Mouse (Mus musculus) limb, embryonic 14.5 days (tissue): ENCODE results near the gene Doc2b. TPM values are rescaled to one million over a fixed set of nuclear protein-coding genes. Genes with fewer than 3 reads are reported as not detected.

Experiments
- ATAC-seq: fragments of 200-750 bp; cut with Nextera tagmentation; 2 replicates; pipeline ENCODE4 v1.8.0; 2017; ENCODE audit warnings: low read depth, moderate number of reproducible peaks, moderate TSS enrichment; ENCODE audit not compliant: low FRiP score
- DNase-seq: peaks from one replicate; pipeline ENCODE4 v3.0.0-alpha.2; 2015; ENCODE audit warnings: low spot score
- H3K27ac ChIP-seq: fragments of 300-500 bp; sonication (generic); replicated peaks from 2 replicates; pipeline ENCODE4 v1.5.1; 2014; ENCODE audit warnings: low read depth, mild to moderate bottlenecking, low read length, moderate library complexity, mixed read lengths
- H3K27me3 ChIP-seq: fragments of 300-500 bp; sonication (generic); 2 replicates; pipeline ENCODE4 v1.6.1; 2014; ENCODE audit warnings: low read length, mixed read lengths; ENCODE audit not compliant: control insufficient read depth, insufficient read depth
- H3K36me3 ChIP-seq: fragments of 300-500 bp; sonication (generic); 2 replicates; pipeline ENCODE4 v1.6.1; 2014; ENCODE audit warnings: mild to moderate bottlenecking, low read length, moderate library complexity, mixed read lengths; ENCODE audit not compliant: control insufficient read depth, insufficient read depth
- H3K4me1 ChIP-seq: fragments of 300-500 bp; sonication (generic); 2 replicates; pipeline ENCODE4 v1.6.1; 2014; ENCODE audit warnings: antibody characterized with exemption, low read length, mixed read lengths; ENCODE audit not compliant: control insufficient read depth, insufficient read depth
- H3K4me2 ChIP-seq: fragments of 300-500 bp; sonication (generic); replicated peaks from 2 replicates; pipeline ENCODE4 v1.6.1; 2014; ENCODE audit warnings: low read depth, mild to moderate bottlenecking, low read length, moderate library complexity; ENCODE audit not compliant: severe bottlenecking
- H3K4me3 ChIP-seq: fragments of 300-500 bp; sonication (generic); replicated peaks from 2 replicates; pipeline ENCODE4 v1.5.1; 2014; ENCODE audit warnings: low read length
- H3K9ac ChIP-seq: fragments of 300-500 bp; sonication (generic); 2 replicates; pipeline ENCODE4 v1.6.1; 2014; ENCODE audit warnings: mild to moderate bottlenecking, low read depth, low read length, moderate library complexity; ENCODE audit not compliant: severe bottlenecking
- H3K9me3 ChIP-seq: fragments of 300-500 bp; sonication (generic); 2 replicates; pipeline ENCODE4 v1.6.1; 2016; ENCODE audit warnings: low read length; ENCODE audit not compliant: control insufficient read depth
- POLR2A ChIP-seq: fragments of 200-500 bp; IDR thresholded peaks from 2 replicates; pipeline ENCODE4 v1.8.0; 2012; ENCODE audit warnings: inconsistent platforms, mild to moderate bottlenecking, moderate library complexity, borderline replicate concordance; ENCODE audit not compliant: insufficient read depth, insufficient read length; ENCODE audit errors: extremely low read depth
- WGBS: fragments of 180-500 bp; shearing (Covaris S2); extraction: QIAGEN DNeasy Blood & Tissue Kit; methylation state at CpG from one replicate; pipeline ENCODE4 v1.1.7; 2014; 5-methylcytosine and 5-hydroxymethylcytosine counted together
- polyA plus RNA-seq, 2 experiments: library from polyadenylated mRNA; depleted of rRNA in 1 of 2; stranded (reverse) in 1 of 2; unstranded in 1 of 2; fragments of >200 nt; fragmentation: Nextera tagmentation in 1 of 2; extraction: Ambion mirVana in 1 of 2; gene quantifications; 2 replicates each; pipeline versions ENCODE4 v1.2.1 to v1.2.3; 2012 to 2014

Doc2b gene
- polyA plus RNA-seq, 2 experiments, result 1.6 to 3.9 TPM

DNA sequence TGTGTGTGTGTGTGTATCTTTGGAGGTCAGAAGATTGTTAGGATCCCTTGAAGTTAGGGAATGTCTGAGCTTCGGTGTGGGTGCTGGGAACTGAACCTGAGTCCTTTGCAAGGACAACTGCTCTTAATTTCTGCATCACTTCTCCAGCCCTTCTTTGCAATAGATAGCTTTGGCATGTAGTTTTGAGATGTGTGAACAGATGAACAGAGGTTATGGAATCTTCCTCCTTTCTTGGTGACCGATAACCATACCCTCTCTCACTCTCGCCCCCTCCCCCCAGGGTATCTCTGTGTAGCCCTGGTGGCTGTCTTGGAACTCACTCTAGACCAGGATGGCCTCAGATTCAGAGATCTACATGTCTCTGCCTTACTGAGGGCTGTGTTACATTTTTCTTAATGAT, 51.1 kb downstream of the Doc2b start:
- H3K27ac ChIP-seq, result no peak overlapping the region
- no peak for TF ChIP-seq POLR2A

DNA sequence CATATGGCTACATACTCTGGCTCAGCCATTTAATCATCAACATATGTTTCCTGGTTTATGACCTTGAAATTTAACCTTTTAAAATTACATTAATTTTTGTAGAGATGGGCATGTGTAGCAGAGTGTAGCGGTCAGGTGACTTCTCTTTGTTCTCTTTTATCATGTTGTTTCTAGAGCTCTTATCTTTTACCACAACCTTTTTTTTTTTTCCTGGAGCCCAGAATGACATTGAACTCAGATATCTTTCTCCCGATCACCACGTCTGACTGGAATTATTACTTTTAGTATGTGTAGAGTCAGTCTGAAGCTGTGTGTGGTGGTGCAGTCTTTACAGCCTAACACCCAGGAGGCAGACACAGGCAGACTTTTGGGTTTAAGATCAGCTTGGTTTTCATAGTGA, 54.2 kb downstream of the Doc2b start:
- ATAC-seq, result no peak
- H3K36me3 ChIP-seq, result peaks cover 20% of the 10 kb centered on the region
- DNase-seq, result no peak
- no peak overlapping the region for H3K4me3 ChIP-seq
- H3K27me3 ChIP-seq, result no peaks in the 10 kb centered on the region
- TF ChIP-seq POLR2A, result no peak
- WGBS, result 47% methylated on average over 3 of the region's 3 CpGs
- H3K4me2 ChIP-seq, result no peak overlapping the region
- no peaks in the 10 kb centered on the region for H3K9me3 ChIP-seq
- peaks cover 26% of the 10 kb centered on the region for H3K4me1 ChIP-seq
- no peak overlapping the region for H3K9ac ChIP-seq
- no peak overlapping the region for H3K27ac ChIP-seq

More for the DNA sequence above, 51.1 kb downstream of the Doc2b start:
- peaks cover 16% of the 10 kb centered on the region; the same call in 1 of the 2 replicates for H3K4me1 ChIP-seq
- H3K9me3 ChIP-seq, result no peaks in the 10 kb centered on the region
- DNase-seq (no peak), ATAC-seq (no peak)
- no peak overlapping the region for H3K9ac ChIP-seq
- no peaks in the 10 kb centered on the region for H3K27me3 ChIP-seq
- H3K4me2 ChIP-seq, result no peak overlapping the region
- WGBS, result 91% methylated on average over 3 of the region's 3 CpGs
- peaks cover 20% of the 10 kb centered on the region for H3K36me3 ChIP-seq
- no peak overlapping the region for H3K4me3 ChIP-seq

DNA sequence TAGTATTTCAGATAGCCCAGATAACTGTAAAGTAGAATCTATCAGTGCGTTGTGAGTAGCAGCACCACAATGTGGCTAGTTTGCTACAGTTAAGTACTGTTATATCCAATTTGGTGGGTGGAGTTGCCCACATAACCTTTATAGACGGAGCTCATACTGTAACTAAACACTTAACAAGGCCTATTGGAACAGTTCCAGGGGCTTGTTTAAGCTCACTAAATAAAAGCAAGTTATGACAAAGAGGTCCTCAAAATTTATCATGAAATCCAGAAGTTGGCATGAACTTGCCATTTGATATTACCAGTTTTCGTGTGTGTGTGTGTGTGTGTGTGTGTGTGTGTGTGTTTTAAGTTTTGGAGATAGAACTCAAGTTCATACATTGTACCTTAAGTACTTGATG, 55.6 kb downstream of the Doc2b start:
- peaks cover 20% of the 10 kb centered on the region for H3K36me3 ChIP-seq
- H3K4me1 ChIP-seq, result peaks cover 37% of the 10 kb centered on the region
- no peak overlapping the region for H3K9ac ChIP-seq
- WGBS, result 42% methylated on average over 3 of the region's 3 CpGs
- H3K27me3 ChIP-seq, result no peaks in the 10 kb centered on the region
- TF ChIP-seq POLR2A, result no peak
- no peaks in the 10 kb centered on the region for H3K9me3 ChIP-seq
- no peak for ATAC-seq
- DNase-seq, result peak; percentile 43
- H3K4me2 ChIP-seq, result no peak overlapping the region
- no peak overlapping the region for H3K4me3 ChIP-seq
- H3K27ac ChIP-seq, result no peak overlapping the region

DNA sequence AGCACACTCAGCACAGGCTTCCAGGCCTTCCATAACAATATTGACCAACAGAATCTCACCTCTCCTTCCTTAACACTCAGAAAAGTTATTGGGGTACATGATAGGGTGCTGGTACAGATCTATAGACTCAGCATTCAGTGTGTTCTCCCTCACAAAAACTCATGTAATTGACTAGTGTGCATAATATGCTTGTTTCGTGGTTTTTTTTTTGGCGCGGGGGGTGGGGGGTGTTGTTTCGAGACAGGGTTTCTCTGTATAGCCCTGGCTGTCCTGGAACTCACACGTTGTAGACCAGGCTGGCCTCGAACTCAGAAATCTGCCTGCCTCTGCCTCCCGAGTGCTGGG, 57.4 kb downstream of the Doc2b start:
- Histone ChIP-seq H3K4me2 (no peak overlapping the region), H3K4me3 (no peak overlapping the region), H3K9ac (no peak overlapping the region), H3K4me1 (peaks cover 45% of the 10 kb centered on the region), H3K36me3 (peaks cover 19% of the 10 kb centered on the region), H3K27me3 (no peaks in the 10 kb centered on the region), H3K9me3 (no peaks in the 10 kb centered on the region), H3K27ac (no peak overlapping the region; the same call in 1 of the 2 replicates)
- no peak for TF ChIP-seq POLR2A
- ATAC-seq (no peak), DNase-seq (no peak)
- 92% methylated on average over 7 of the region's 7 CpGs for WGBS

DNA sequence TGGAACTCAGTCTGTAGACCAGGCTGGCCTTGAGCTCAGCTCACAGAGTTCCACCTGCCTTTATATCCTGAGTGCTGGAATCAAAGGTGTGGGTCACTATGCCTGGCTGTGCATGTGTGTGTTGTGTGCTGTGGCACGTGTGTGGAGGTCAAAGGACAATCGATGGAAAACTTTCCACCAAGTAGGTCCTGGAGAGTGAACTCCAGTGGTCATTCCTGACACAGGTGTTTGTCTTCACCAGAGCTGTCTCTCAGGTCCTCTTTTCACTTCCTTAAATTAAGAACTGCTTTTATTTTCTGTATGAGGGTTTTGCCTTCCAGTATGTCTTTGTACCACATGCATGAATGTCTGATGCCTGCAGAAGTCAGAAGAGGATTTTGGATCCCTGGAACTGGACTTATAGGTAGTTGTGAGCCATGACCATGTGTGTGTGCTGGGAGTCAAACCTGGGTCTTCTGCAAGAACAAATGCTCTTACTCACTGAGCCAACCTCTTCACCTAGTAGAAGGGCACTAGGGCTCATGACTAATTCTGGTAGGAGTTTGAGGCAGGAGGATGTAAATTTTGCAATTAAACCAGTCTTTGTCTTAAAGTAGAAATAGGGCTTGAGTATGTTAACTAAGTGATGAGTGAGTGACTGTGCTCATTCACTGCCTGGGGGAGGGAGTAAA, 57.9 kb downstream of the Doc2b start:
- no peak for ATAC-seq
- Histone ChIP-seq H3K4me1 (peaks cover 45% of the 10 kb centered on the region), H3K27ac (no peak overlapping the region; the same call in 1 of the 2 replicates)

More for the DNA sequence above, 57.9 kb downstream of the Doc2b start:
- no peak overlapping the region for H3K4me3 ChIP-seq
- 91% methylated on average over 2 of the region's 2 CpGs for WGBS
- no peak overlapping the region for H3K9ac ChIP-seq
- no peak overlapping the region for H3K4me2 ChIP-seq
- no peak for DNase-seq
- peaks cover 15% of the 10 kb centered on the region for H3K36me3 ChIP-seq
- no peak for TF ChIP-seq POLR2A
- H3K9me3 ChIP-seq, result no peaks in the 10 kb centered on the region
- H3K27me3 ChIP-seq, result no peaks in the 10 kb centered on the region
